Mouse (Mus musculus): ENCODE results near the gene Junb. TPM values are rescaled to one million over a fixed set of nuclear protein-coding genes. Genes with fewer than 3 reads are reported as not detected.
A peak's percentile ranks its signal among the peaks of the same experiment; 100 is the strongest.

The Junb gene
- total RNA-seq, 2 experiments from 2014 or later, result 12.5 to 13.5 TPM

DNA sequence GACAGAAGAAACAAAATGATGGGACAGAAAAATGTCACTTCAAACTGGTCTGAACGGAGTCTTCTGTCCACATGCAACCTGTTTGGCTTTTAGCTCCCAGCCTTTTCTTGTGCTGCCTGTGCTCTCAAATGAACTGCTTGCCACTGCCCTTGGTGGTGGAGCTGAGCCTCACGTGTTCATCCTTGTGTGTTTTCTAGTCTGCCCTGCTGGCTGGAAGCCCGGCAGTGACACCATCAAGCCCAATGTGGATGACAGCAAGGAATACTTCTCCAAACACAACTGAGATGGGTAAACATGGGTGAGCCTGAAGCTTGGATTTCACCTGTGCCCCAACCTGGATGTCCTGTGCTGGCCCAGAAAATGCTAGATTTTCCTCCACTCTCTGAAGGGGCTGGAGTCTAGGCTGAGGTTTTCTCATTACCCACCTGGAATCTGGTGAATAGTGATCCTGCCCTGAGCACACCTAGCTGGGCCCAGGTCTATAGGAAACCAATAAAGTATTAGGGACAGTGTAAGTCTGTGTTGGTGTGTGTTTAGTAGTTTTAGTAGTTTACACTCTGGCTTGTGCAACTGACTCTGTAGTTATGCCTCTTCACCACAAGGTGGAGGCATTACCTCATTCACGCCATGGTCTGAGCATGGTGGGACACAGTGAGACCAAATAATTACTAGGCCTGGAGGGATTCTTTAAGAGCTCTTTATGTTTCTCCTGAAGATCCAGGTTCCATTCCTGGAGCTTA is 4.5 kb downstream of the Junb start:
- intact Hi-C loops (cut with DNase I), result no loop called here

DNA sequence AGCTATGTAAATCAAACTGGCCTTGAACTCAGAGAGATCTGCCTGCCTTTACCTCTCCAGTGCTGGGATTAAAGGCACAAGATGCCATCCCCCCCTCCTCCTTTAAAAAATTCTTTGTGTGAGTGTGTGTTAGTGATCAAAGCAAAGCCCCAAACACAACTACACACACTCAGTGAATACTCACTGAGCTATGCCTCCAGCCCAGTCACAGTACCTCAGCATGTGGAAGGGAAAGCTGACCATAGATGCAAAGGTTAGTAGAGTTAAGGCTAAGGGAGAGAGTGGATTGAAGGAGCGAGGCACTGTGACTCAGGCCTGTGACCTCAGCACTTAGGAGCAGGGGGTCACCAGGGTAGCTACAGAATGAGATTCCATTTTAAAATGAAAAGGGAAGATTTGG is 5.4 kb downstream of the Junb start:
- DNase-seq, result no peak
- intact Hi-C loops (cut with DNase I), result no loop called here

More for the DNA sequence above, 4.5 kb downstream of the Junb start:
- DNase-seq, result peak; percentile 36

DNA sequence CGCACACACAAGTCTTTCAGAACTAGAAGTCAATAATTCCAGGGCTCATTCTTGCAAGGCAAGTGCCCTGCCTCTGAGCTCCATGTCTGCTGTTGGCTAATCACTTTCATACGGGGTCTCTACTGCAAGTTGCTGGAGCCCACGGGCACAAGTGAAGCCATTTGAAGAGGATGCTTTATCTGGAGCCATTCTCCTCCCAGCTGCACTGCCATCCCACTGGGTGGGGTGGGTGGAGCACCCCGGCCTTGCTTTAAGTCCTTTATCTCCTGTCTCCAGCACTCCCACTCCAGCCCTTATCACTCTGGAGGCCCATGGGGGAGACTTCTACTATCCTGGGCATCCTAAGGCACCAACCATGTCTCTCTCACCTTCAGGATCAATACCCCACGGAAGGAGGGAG is 7.6 kb downstream of the Junb start:
- intact Hi-C loops (cut with DNase I), result no loop called here
- no peak for DNase-seq

DNA sequence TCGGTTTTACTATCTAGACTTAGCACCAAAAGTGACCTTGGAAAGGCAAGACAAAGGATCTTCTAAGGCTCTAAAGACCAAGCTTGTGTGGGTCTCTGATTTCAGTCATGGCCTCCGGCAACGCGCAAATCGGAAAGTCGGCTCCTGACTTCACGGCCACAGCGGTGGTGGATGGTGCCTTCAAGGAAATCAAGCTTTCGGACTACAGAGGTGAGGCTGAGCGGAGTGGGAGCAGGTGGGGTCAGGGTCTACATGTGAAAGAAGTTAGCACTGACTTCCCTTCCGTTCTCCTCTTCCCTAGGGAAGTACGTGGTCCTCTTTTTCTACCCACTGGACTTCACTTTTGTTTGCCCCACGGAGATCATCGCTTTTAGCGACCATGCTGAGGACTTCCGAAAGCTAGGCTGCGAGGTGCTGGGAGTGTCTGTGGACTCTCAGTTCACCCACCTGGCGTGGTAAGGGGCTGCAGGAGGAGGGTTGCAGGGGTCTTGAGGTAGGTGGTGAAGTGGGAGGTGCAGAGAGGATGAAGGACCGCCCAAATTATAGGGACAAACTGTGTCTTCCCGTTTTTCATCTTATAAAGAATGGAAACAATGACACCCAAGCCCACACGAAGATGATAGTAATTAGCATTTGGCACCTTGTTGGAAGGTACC is 8.3 kb downstream of the Junb start:
- intact Hi-C loops (cut with DNase I), result no loop called here
- DNase-seq, result no peak

GRCm38 (mm10) chr8:84969241-84970134 is 9.0 kb downstream of the Junb start, which contains the start of the genes Gm49661, Prdx2 and Rnaseh2a:
Gene Gm49661 (minus strand): TSS chr8:84969433.
Gene Prdx2 (plus strand): TSS chr8:84969587.
Gene Rnaseh2a (minus strand): TSS chr8:84969767.
- peak; percentile 88 for DNase-seq
- intact Hi-C loops (cut with DNase I), result no loop called here

DNA sequence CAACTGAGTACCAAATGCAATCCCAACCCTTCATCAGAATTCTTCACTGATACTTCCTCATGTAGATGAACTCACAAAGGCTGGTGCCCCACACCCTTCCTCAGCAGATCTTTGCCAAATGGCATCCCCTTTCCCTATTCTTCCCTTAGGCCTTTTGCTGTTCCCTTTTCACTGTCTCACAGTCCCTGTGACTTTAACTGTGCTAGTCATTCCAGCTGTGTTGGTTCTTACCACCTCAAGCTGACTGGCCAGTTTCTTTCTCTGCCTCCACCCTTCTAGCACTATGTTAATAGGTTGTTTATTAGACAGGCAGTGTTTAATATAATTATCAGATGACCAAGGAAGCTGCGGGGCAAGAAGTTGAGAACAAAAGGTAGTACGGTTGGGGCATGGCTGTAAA is 9.9 kb downstream of the Junb start:
- intact Hi-C loops (cut with DNase I), result no loop called here
- DNase-seq, result no peak

- no peak for DNase-seq
- intact Hi-C loops (cut with DNase I), result no loop called here
These were observed 10.8 kb downstream of the Junb start for GRCm38 (mm10) chr8:84967532-84968304.

DNA sequence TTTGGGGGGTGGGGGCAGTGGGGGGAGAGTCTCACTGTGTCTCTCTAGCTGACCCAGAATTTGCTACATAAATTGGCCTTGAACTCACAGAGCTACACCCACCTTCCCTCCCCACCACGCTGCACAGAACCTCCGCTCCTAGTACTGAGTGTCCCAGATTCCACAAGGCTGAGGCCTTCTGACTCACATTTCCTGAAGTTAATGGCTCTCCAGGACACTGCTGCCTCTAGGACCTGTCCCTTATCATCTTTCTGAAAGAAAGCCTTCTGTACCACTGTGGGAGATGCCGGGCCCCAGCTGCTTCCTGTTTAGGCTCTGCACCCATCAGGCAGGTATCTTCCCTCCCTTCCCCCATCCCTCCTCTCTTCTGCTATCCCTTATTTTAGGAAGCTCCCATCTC is 11.9 kb downstream of the Junb start:
- DNase-seq, result no peak
- intact Hi-C loops (cut with DNase I), result no loop called here

- intact Hi-C loops (cut with DNase I), result no loop called here
These were observed 12.7 kb downstream of the Junb start for GRCm38 (mm10) chr8:84965731-84966291.

DNA sequence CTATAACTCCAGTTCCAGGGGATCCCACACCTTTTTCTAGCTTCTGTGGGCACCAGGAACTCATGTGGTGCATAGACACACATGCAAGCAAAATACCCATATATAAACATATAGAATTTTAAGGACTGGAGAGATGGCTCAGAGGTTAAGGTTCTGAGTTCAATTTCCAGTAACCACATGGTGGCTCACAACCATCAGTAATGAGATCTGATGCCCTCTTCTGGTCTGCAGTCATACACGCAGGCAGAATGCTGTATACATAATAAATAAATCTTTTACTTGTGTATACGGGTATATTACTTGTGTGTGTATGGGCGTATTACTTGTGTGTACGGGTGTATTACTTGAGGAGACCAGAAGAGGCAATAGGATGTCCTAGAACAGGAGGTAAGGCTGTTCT is 14.6 kb downstream of the Junb start:
- no peak for DNase-seq
- intact Hi-C loops (cut with DNase I), result loop anchor here (5.0 kb wide), 1 partner anchor 107 kb away; the partner anchor contains the start of gene Farsa

More at GRCm38 (mm10) chr8:84965731-84966291, 12.7 kb downstream of the Junb start:
- DNase-seq, result peak; percentile 95

DNA sequence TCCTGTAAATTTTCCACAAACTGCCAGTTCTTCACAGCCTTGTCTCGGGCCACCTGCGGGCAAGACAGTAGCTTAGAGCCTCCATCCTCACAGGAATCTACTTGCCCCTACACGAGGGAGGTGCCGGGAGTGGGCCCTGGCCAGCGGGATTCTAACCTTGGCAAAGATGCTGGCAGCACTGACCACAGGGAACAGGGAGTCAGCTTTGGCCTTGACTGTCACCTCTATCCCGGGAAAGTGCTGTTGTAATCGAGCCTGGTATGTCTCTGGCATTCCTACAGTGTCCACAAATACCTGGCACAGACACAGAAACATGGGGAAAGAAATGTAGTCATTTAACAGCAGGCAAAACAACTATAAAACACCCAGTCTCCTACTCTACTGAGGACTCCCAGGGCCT is 18.7 kb downstream of the Junb start:
- DNase-seq, result no peak
- intact Hi-C loops (cut with DNase I), result loop anchor here (5.0 kb wide), 1 partner anchor 103 kb away; the partner anchor contains the start of gene Farsa

GRCm38 (mm10) chr8:84956768-84957167 is 21.8 kb downstream of the Junb start:
- peak; percentile 82 for DNase-seq
- intact Hi-C loops (cut with DNase I), result no loop called here

DNA sequence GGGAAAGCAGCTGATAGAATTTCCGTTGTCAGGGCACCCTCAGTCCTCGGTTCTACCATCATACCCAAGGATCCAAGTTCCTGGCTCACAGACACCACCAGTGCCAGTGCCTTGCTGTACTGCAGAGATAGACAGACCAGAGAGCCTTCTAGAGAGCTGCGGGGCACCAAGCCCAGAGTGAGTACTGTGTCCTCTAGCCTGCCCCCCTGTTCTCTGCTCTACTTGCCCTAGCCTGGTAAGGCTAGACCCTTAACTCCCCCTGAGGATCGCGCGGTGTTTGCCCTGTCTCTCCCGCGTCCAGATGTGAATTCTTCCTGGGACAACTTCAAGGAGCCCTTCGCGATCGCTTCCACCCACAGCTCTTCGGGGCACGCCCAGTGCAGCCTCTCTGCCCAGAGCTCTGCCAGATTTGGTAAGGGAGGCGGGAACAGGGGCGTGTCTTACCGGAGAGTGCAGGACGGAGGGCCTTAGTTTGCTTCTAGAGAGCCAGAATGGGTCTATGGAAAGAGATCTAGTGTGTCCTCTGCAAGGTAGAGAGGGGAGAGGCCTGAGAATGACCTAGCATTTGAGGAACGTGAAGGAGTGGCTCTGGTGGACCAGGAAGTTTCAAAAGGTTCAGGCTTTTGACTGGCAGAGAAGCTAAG is 25.8 kb downstream of the Junb start:
- no peak for DNase-seq
- intact Hi-C loops (cut with DNase I), result no loop called here

DNA sequence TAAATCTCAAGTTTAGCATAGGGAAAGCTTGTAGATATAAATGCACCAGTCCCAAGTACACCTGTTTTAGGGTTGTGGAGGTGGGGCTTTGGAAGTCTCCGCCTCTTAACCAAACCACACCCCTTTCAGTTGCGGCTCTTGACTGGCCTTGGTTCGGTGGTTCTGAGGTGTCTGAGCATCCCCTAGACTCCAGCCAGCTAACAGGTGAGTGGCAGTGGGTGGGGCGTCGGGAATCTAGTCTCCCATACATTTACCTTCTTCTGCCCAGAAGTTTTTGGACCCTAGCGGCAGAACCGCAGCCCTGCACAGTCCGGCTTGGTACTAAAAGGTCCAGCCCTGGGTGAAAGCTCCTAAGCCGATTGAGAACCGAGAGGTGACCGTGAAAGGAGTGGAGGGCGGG is 28.8 kb downstream of the Junb start:
- intact Hi-C loops (cut with DNase I), result no loop called here
- no peak for DNase-seq

GRCm38 (mm10) chr8:84947241-84947545 is 31.3 kb downstream of the Junb start:
- DNase-seq, result no peak
- intact Hi-C loops (cut with DNase I), result no loop called here

DNA sequence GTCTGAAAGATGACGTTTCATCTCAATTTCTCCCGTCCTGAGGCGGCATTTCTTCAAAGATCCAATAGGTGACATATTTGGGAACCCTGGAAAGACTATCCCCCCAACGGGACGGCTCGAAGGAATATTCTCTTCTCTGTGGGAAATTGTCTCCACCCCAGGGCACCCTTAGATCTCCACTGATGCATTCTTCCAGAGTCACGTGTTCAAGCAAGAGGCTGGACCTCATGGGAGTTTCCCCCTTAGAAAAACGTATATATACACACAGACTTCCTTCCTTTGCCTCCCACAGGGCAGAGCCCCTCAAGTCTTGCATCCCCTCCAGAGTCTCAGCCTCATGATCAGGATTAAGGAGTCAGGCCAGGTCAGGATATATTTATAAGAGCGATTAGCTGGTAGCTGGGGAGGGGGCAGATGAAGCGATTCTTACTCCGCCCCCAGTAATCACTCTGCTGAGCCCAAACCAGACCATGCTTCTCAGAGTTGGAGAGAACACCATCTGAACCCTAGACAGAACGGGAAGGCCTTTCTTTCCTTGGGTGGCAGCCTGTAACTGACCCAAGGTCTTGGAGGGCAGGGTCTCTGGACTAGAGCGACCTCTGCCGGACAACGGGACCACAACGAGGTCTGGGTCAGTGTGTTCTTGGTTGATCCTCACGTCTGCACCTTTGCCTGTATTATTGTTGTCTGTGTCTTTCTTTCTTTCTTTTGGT is 31.8 kb downstream of the Junb start, which contains the start of gene Rtbdn:
Rtbdn (plus strand) TSS at position 464 of the 713 bp plus-strand sequence.
- intact Hi-C loops (cut with DNase I), result no loop called here
- DNase-seq, result peak; percentile 62

DNA sequence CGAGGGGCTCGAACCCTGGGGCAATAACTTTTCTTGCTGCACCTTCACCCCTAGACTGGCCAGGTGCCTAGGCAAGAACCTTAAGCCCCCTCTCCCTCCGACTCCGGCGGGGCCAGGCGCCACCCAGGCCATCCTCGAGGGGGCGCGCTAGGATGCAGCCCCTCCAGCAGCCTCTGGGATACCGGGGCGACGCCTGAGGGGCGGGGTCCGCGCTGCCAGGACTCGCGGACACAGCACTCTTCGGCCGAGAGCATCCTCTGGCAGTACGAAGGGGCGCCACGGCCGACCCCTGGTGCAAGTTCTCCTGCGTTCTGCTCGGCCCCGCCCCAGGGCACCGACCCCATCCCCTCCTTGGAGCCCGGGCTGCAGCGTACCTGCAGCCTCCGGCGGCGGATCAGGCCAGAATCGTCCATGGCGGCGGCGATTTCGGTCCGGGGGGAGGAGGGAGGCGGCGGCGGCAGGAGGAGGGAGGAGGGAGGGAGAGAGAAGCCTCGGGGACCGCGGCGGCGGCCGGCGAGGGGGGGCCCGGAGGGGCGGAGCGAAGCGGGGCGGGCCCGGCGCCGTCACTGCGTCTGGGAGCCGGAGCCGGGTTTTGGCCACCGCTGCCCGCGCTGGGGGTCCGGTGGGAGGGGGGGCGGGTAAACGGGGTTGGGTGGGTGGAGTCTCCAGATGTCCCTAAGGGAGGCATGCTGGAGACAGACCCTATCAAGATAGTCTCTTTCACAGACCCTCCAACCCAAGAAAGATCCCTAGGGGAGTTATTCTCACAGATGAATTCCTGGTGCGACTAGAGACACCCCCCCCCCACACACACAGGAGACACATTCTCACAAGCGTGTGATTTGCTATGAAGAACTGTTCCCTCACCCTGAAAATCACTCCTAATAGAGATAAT is 32.6 kb downstream of the Junb start:
- intact Hi-C loops (cut with DNase I), result no loop called here
- DNase-seq, result peak; percentile 73

- DNase-seq, result peak; percentile 40
- intact Hi-C loops (cut with DNase I), result no loop called here
These were observed 33.3 kb downstream of the Junb start for GRCm38 (mm10) chr8:84945235-84945632.
